Mouse (Mus musculus) central nervous system, embryonic 11.5 days (tissue): Measurements from ENCODE around the gene Klri2. TPM values are rescaled to one million over a fixed set of nuclear protein-coding genes. Genes with fewer than 3 reads are reported as not detected.

ENCODE experiments used
- polyA plus RNA-seq: library from polyadenylated mRNA; depleted of rRNA; stranded (reverse); fragments of >200 nt; gene quantifications from 2 replicates; pipeline ENCODE4 v1.2.3, GENCODE M21; 2012; rRNA removed

Gene Klri2
- polyA plus RNA-seq, result not detected in 2 replicates

GRCm38 (mm10) chr6:129740069-129740721, at the start of gene Klri2:
TSS of gene Klri2 (minus strand) at chr6:129740484.

GRCm38 (mm10) chr6:129784170-129784569, 43.9 kb upstream of the Klri2 start, which contains the start of gene Gm156:
TSS of gene Gm156 (minus strand) at chr6:129784270.

GRCm38 (mm10) chr6:129717032-129717431, 23.3 kb downstream of the Klri2 start, which contains the start of gene Klri1:
TSS of gene Klri1 (minus strand) at chr6:129717132.

Other genes with a start within 250 kb of the Klri2 start
- gene Olr1, start 233.3 kb downstream of the Klri2 start, polyA plus RNA-seq, result 0.07 and 0.36 TPM in 2 replicates
- 0.02 and 0.05 TPM in 2 replicates for gene Tmem52b, start 227.9 kb downstream of the Klri2 start, polyA plus RNA-seq
- gene Gabarapl1, start 207.3 kb downstream of the Klri2 start, polyA plus RNA-seq, result 59.9 and 65.2 TPM in 2 replicates
- 0.02 TPM in 1 of 2 replicates, not detected in the other for gene Klre1, start 162.6 kb downstream of the Klri2 start, polyA plus RNA-seq
- 0.12 TPM in 1 of 2 replicates, not detected in the other for gene Klrd1, start 148.7 kb downstream of the Klri2 start, polyA plus RNA-seq
- 0.01 TPM in 1 of 2 replicates, not detected in the other for gene Klrk1, start 116.6 kb downstream of the Klri2 start, polyA plus RNA-seq
- not detected in 2 replicates for gene Klrc3, start 97.1 kb downstream of the Klri2 start, polyA plus RNA-seq
- gene Klrc2, start 79.8 kb downstream of the Klri2 start, polyA plus RNA-seq, result not detected in 2 replicates
- gene Klrc1, start 61.5 kb downstream of the Klri2 start, polyA plus RNA-seq, result not detected in 2 replicates
- not detected in 2 replicates for gene Klri1, start 23.4 kb downstream of the Klri2 start, polyA plus RNA-seq
- not detected in 2 replicates for gene Gm156, start 43.8 kb upstream of the Klri2 start, polyA plus RNA-seq
- gene Gm17631, start 122.2 kb upstream of the Klri2 start, polyA plus RNA-seq, result not detected in 2 replicates
- not detected in 2 replicates for gene Klra17, start 136.2 kb upstream of the Klri2 start, polyA plus RNA-seq
- not detected in 2 replicates for gene Klra5, start 177.2 kb upstream of the Klri2 start, polyA plus RNA-seq